ENCODE assay signal across 9 mouse cellular contexts in the genomic region with DNA sequence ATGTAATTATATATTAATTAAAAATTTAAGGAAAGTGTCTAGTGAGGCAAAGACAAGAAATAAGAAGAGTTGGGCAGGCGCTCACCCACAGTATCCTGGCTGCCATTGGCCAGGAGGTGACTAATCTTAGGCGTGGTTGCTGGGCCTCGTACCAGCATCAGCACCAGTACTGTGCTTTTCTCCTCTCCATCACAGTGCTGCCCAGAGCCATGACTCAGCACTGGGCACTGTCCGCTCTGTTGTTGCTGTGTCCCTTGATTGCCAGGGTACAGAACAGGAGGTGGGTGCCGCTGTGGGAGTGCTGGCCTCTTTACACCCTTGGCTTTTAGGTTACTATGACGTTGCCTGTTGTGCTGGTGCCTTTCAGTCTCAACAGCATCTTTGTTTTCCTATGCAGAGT. TPM values are rescaled to one million over a fixed set of nuclear protein-coding genes. Genes with fewer than 3 reads are reported as not detected.
DNase-seq lines count a peak whose midpoint lies in the region; ATAC-seq and TF ChIP-seq lines count a peak whose summit lies in the region.
"Had no signal": no experiment of that assay in that cellular context is flagged by ENCODE, and none has a peak within 500 bp of the region (broad histone marks: within the 10 kb centered on the region; RNA-seq: fewer than 3 reads in every experiment).

No protein-coding gene starts in this region.

- no peak for TF ChIP-seq CTCF in liver, adult 2 months (IDR thresholded peaks at IDR 0.05; ENCODE audit: low read depth, low read length)
- no peak for TF ChIP-seq CTCF in embryonic fibroblast, embryonic 13.5 days (IDR thresholded peaks at IDR 0.05; ENCODE audit: borderline replicate concordance, insufficient read depth, low read length)
- no peak for TF ChIP-seq CTCF in liver, postnatal 0 days (IDR thresholded peaks at IDR 0.05; ENCODE audit: low read depth)

- TF ChIP-seq POLR2A in liver, adult 2 months (IDR thresholded peaks at IDR 0.05; ENCODE audit: extremely low read depth, insufficient read depth, low read length), result no peak
- TF ChIP-seq POLR2A in embryonic fibroblast, embryonic 13.5 days (IDR thresholded peaks at IDR 0.05; ENCODE audit: low read depth, low read length), result no peak

- no peaks in the 10 kb centered on the region for H3K9me3 ChIP-seq in liver, postnatal 0 days (ENCODE audit: low read length)
- H3K9me3 ChIP-seq: megakaryocyte, embryonic 14.5 days had no signal

- 62% methylated on average over 6 of the region's 6 CpGs for WGBS in liver, adult 2 months
- 83% methylated on average over 6 of the region's 6 CpGs for WGBS in liver, postnatal 0 days (ENCODE audit: insufficient replicate concordance)

- H3K9ac ChIP-seq in liver, adult 2 months (ENCODE audit: low read depth, low read length), result no peak overlapping the region
- H3K9ac ChIP-seq in liver, postnatal 0 days (replicated peaks), result no peak overlapping the region

- no peaks in the 10 kb centered on the region; the same call in 1 of the 2 replicates for H3K79me2 ChIP-seq in liver, adult 2 months (ENCODE audit: control insufficient read depth, insufficient read depth, low read length)

- TF ChIP-seq EP300 in liver, postnatal 0 days (IDR thresholded peaks at IDR 0.05; ENCODE audit: low read depth), result no peak

- no peak overlapping the region for H3K27ac ChIP-seq in liver, adult 2 months (replicated peaks; ENCODE audit: insufficient read depth, low read depth, low read length)
- peak overlapping the region; percentile 28 for H3K27ac ChIP-seq in embryonic fibroblast, embryonic 13.5 days (ENCODE audit: insufficient read depth, low read length)
- H3K27ac ChIP-seq in liver, postnatal 0 days (ENCODE audit: low read depth), result no peak overlapping the region

- H3K4me3 ChIP-seq in liver, adult 2 months (ENCODE audit: insufficient read depth, low read depth, low read length), result no peak overlapping the region
- H3K4me3 ChIP-seq in embryonic fibroblast, embryonic 13.5 days (ENCODE audit: insufficient read depth, low read length), result no peak overlapping the region
- no peak overlapping the region for H3K4me3 ChIP-seq in liver, postnatal 0 days (ENCODE audit: low read depth, low read length)
- H3K4me3 ChIP-seq: megakaryocyte, embryonic 14.5 days had no signal

- H3K27me3 ChIP-seq in liver, adult 2 months (ENCODE audit: control insufficient read depth, insufficient read depth, low read length), result no peaks in the 10 kb centered on the region
- no peaks in the 10 kb centered on the region for H3K27me3 ChIP-seq in liver, postnatal 0 days (ENCODE audit: insufficient read depth, low read length)
- H3K27me3 ChIP-seq: megakaryocyte, embryonic 14.5 days had no signal

- H3K4me2 ChIP-seq in liver, postnatal 0 days (ENCODE audit: low read depth, low read length), result no peak overlapping the region

- no peaks in the 10 kb centered on the region for H3K4me1 ChIP-seq in liver, adult 2 months (ENCODE audit: control insufficient read depth, insufficient read depth, low read length)
- no peaks in the 10 kb centered on the region for H3K4me1 ChIP-seq in embryonic fibroblast, embryonic 13.5 days (ENCODE audit: control insufficient read depth, insufficient read depth, low read length)
- H3K4me1 ChIP-seq in liver, postnatal 0 days (ENCODE audit: insufficient read depth), result 0 out of 2 replicates have a peak, but pooled peaks cover 3% of the 10 kb centered on the region

- no peak for ATAC-seq in liver, postnatal 0 days

- DNase-seq in liver, adult 2 months (ENCODE audit: extremely low read depth, low read depth, low spot score), result peak; percentile 28
- DNase-seq in liver, result no peak
- peak; percentile 72 for DNase-seq in heart, adult 8-10 months (ENCODE audit: low spot score)
- peak; percentile 16 for DNase-seq in lung, postnatal 25 days (ENCODE audit: low spot score)
- DNase-seq in kidney, adult 18-20 months, result no peak
- DNase-seq in spleen, postnatal 10 days (ENCODE audit: low spot score in 2 of 2), result no peak
- DNase-seq in liver, postnatal 0 days, result no peak

- H3K36me3 ChIP-seq in liver, adult 2 months (ENCODE audit: control insufficient read depth, insufficient read depth, low read length), result peaks cover 19% of the 10 kb centered on the region
- no peaks in the 10 kb centered on the region for H3K36me3 ChIP-seq in liver, postnatal 0 days (replicated peaks; ENCODE audit: insufficient read depth, low read length)

RNA-seq across cellular contexts. Expression of gene Sec24d, which starts 54.4 kb away (rescaled TPM):
- total RNA-seq in liver, adult 2 months (2014; rRNA removed), result 46.4 and 56.7 TPM in 2 replicates
- 71.9 and 89.7 TPM in 2 replicates for polyA plus RNA-seq in liver, adult 2 months (2012; rRNA removed)
- polyA plus RNA-seq in embryonic fibroblast, embryonic 13.5 days (2011; ENCODE audit: insufficient read length, low read depth, missing spikeins), result 156 and 157 TPM in 2 replicates
- total RNA-seq in heart, adult 8-10 months (2022), result 10 to 100 TPM; 31.1 to 37.7 (median 35.0) TPM
- polyA plus RNA-seq in liver, postnatal 0 days (2015; fragmentation: Nextera tagmentation; extraction: Ambion mirVana), result 18.5 and 19.8 TPM in 2 replicates

Comparison
In these comparisons a context has a peak if more than half of its experiments do, and no peak if none do; other contexts are left out.
1. DNase-seq: peak in liver, adult 2 months (single experiment), heart, adult 8-10 months (single experiment) and lung, postnatal 25 days (single experiment); none in liver (single experiment), kidney, adult 18-20 months (single experiment), spleen, postnatal 10 days (0 of 2) and liver, postnatal 0 days (single experiment).